Mouse (Mus musculus) hindbrain, embryonic 11.5 days (tissue): Measurements from ENCODE around the gene Cryzl1. TPM values are rescaled to one million over a fixed set of nuclear protein-coding genes. Genes with fewer than 3 reads are reported as not detected.

Experiments
- ATAC-seq: fragments of 200-750 bp; cut with Nextera tagmentation; 2 replicates; pipeline ENCODE4 v1.8.0; 2017; ENCODE audit warnings: mild to moderate bottlenecking, moderate TSS enrichment, moderate library complexity; ENCODE audit not compliant: low FRiP score
- DNase-seq: peaks from one replicate; pipeline ENCODE4 v3.0.0-alpha.2; 2015; ENCODE audit warnings: low spot score
- H3K27ac ChIP-seq: fragments of 300-500 bp; sonication (generic); 2 replicates; pipeline ENCODE4 v1.5.1; 2014; ENCODE audit warnings: mild to moderate bottlenecking, low read depth, low read length
- H3K27me3 ChIP-seq: fragments of 300-500 bp; sonication (generic); 2 replicates; pipeline ENCODE4 v1.6.1; 2014; ENCODE audit warnings: mild to moderate bottlenecking, low read length, moderate library complexity, mixed read lengths; ENCODE audit not compliant: control insufficient read depth, insufficient read depth
- H3K36me3 ChIP-seq: fragments of 300-500 bp; sonication (generic); 2 replicates; pipeline ENCODE4 v1.6.1; 2014; ENCODE audit warnings: mild to moderate bottlenecking, low read length, moderate library complexity, mixed read lengths; ENCODE audit not compliant: control insufficient read depth, insufficient read depth
- H3K4me1 ChIP-seq: fragments of 300-500 bp; sonication (generic); replicated peaks from 2 replicates; pipeline ENCODE4 v1.6.1; 2014; ENCODE audit warnings: low read length, mixed read lengths; ENCODE audit not compliant: control insufficient read depth, insufficient read depth
- H3K4me2 ChIP-seq: fragments of 300-500 bp; sonication (generic); replicated peaks from 2 replicates; pipeline ENCODE4 v1.6.1; 2014; ENCODE audit warnings: mild to moderate bottlenecking, low read depth, low read length
- H3K4me3 ChIP-seq: fragments of 300-500 bp; sonication (generic); 2 replicates; pipeline ENCODE4 v1.5.1; 2014; ENCODE audit warnings: low read depth, low read length
- H3K9ac ChIP-seq: fragments of 300-500 bp; sonication (generic); 2 replicates; pipeline ENCODE4 v1.6.1; 2014; ENCODE audit warnings: low read depth, low read length
- H3K9me3 ChIP-seq: fragments of 300-500 bp; sonication (generic); 2 replicates; pipeline ENCODE4 v1.6.1; 2016; ENCODE audit warnings: low read length; ENCODE audit not compliant: control insufficient read depth
- WGBS: fragments of 180-500 bp; shearing (Covaris S2); extraction: QIAGEN DNeasy Blood & Tissue Kit; methylation state at CpG from one replicate; pipeline ENCODE4 v1.1.7; 2014; 5-methylcytosine and 5-hydroxymethylcytosine counted together
- polyA plus RNA-seq: library from polyadenylated mRNA; unstranded; fragments of >200 nt; fragmentation: Nextera tagmentation; extraction: Ambion mirVana; gene quantifications from 2 replicates; pipeline ENCODE4 v1.2.1, GENCODE M21; 2014

Gene Cryzl1
- polyA plus RNA-seq, 1 experiment from 2014 or later: 93.4 TPM

DNA sequence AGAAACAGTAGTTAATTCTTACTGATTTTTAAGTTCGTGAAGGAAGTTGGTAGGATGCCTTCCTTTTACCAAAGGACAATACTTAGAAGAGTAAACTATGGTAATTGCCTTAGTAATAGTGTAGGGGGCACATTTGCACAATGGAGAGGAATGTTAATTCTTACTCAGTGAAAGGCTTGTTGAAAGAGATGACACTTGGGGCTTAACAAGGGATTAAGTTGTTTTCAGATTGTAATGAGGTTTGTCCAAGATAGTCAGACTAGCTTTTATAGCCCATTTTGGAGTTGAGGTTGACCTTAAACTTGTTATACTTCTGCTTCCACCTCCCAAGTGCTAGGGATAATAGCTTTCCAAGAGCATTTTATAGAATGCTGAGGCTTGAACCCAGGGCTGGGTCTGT, 67.4 kb downstream of the Cryzl1 start:
- H3K27ac ChIP-seq: no peak overlapping the region
- H3K36me3 ChIP-seq: peaks cover 51% of the 10 kb centered on the region
- no peaks in the 10 kb centered on the region for H3K9me3 ChIP-seq
- DNase-seq (no peak), ATAC-seq (no peak)
- no peaks in the 10 kb centered on the region for H3K4me1 ChIP-seq
- no peaks in the 10 kb centered on the region for H3K27me3 ChIP-seq
- H3K9ac ChIP-seq: no peak overlapping the region
- WGBS: 79% methylated on average over 1 of the region's 1 CpGs
- H3K4me3 ChIP-seq: no peak overlapping the region
- H3K4me2 ChIP-seq: no peak overlapping the region

DNA sequence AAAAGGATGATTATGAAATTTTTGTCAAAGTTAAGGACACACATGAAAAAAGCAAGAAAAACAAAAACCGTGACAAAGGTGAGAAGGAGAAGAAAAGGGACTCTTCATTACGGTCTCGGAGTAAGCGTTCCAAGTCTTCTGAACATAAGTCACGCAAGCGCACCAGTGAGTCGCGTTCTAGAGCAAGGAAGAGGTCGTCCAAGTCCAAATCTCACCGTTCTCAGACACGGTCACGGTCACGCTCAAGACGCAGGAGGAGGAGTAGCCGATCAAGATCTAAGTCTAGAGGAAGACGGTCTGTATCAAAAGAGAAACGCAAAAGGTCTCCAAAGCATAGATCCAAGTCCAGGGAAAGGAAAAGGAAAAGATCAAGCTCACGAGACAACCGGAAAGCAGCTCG, 69.0 kb downstream of the Cryzl1 start:
- WGBS: 98% methylated on average over 20 of the region's 20 CpGs
- DNase-seq (no peak), ATAC-seq (no peak)
- Histone ChIP-seq H3K4me3 (no peak overlapping the region), H3K36me3 (peaks cover 61% of the 10 kb centered on the region), H3K9ac (no peak overlapping the region), H3K27me3 (no peaks in the 10 kb centered on the region), H3K4me2 (no peak overlapping the region), H3K4me1 (no peaks in the 10 kb centered on the region), H3K9me3 (no peaks in the 10 kb centered on the region), H3K27ac (no peak overlapping the region)

DNA sequence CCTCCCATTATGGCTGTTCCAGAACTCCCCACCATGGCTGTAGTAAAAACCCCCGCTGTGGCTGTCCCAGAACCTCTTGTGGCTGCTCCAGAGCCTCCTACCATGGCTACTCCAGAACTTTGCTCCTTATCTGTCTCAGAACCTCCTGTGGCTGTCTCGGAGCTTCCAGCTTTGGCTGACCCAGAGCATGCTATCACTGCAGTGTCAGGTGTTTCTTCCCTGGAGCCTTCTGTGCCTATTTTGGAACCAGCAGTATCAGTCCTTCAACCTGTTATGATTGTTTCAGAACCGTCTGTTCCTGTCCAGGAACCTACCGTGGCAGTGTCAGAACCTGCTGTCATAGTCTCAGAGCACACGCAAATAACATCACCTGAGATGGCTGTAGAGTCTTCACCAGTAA, 70.3 kb downstream of the Cryzl1 start:
- Histone ChIP-seq H3K4me2 (no peak overlapping the region), H3K4me1 (no peaks in the 10 kb centered on the region), H3K36me3 (peaks cover 60% of the 10 kb centered on the region), H3K27ac (no peak overlapping the region), H3K4me3 (no peak overlapping the region), H3K9me3 (no peaks in the 10 kb centered on the region), H3K27me3 (no peaks in the 10 kb centered on the region), H3K9ac (no peak overlapping the region)
- DNase-seq (no peak), ATAC-seq (no peak)
- WGBS: 95% methylated on average over 5 of the region's 5 CpGs

DNA sequence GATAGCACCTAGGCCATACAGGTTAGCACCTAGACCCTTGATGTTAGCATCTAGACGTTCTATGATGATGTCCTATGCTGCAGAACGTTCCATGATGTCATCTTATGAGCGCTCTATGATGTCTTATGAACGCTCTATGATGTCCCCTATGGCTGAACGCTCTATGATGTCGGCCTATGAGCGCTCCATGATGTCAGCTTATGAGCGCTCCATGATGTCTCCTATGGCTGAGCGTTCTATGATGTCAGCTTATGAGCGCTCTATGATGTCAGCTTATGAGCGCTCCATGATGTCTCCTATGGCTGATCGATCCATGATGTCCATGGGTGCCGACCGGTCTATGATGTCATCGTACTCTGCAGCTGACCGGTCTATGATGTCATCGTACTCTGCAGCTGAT, 71.5 kb downstream of the Cryzl1 start:
- WGBS: 98% methylated on average over 17 of the region's 17 CpGs
- Histone ChIP-seq H3K27ac (no peak overlapping the region), H3K4me2 (no peak overlapping the region), H3K27me3 (no peaks in the 10 kb centered on the region), H3K9ac (no peak overlapping the region), H3K9me3 (no peaks in the 10 kb centered on the region), H3K36me3 (peaks cover 57% of the 10 kb centered on the region), H3K4me1 (no peaks in the 10 kb centered on the region), H3K4me3 (no peak overlapping the region)
- no peak for DNase-seq
- no peak for ATAC-seq

DNA sequence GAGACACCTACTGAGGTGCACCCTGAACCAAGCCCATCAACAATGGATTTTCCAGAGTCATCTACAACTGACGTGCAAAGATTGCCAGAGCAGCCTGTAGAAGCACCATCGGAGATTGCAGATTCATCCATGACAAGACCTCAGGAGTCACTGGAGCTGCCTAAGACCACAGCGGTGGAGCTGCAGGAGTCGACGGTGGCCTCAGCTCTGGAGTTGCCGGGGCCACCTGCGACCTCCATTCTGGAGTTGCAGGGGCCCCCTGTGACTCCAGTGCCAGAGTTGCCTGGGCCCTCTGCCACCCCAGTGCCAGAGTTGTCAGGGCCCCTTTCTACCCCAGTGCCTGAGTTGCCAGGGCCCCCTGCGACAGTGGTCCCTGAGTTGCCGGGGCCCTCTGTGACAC, 73.5 kb downstream of the Cryzl1 start:
- Histone ChIP-seq H3K4me1 (no peaks in the 10 kb centered on the region), H3K27ac (no peak overlapping the region), H3K27me3 (no peaks in the 10 kb centered on the region), H3K4me3 (no peak overlapping the region), H3K9me3 (no peaks in the 10 kb centered on the region), H3K9ac (no peak overlapping the region), H3K36me3 (peaks cover 57% of the 10 kb centered on the region), H3K4me2 (no peak overlapping the region)
- 100% methylated on average over 9 of the region's 9 CpGs for WGBS
- ATAC-seq: no peak
- DNase-seq: no peak

DNA sequence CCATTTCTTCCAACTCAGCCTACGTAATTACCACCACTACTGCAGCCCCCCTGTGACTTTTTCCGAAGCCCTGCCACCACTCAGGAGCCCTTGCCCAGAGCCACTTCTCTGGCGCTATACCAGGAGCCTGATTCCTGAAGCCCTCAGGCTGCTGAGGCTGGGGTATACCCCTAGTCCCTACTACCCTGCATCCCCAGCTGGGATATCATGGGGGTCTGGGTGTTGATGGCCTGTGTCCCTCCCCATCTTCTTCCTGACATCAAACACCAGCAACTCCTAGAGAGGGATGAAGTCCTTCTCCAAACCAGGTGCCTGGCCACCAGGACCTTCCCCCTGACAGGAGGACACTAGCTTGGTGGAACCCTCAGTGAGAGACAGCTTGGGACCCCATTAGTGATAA, 76.6 kb downstream of the Cryzl1 start:
- ATAC-seq (no peak), DNase-seq (no peak)
- 94% methylated on average over 3 of the region's 3 CpGs for whole genome bisulfite sequencing
- Histone ChIP-seq H3K27me3 (no peaks in the 10 kb centered on the region), H3K4me2 (no peak overlapping the region), H3K9ac (no peak overlapping the region), H3K9me3 (no peaks in the 10 kb centered on the region), H3K36me3 (peaks cover 29% of the 10 kb centered on the region), H3K4me1 (0 out of 2 replicates have a peak, but pooled peaks cover 2% of the 10 kb centered on the region), H3K4me3 (no peak overlapping the region), H3K27ac (no peak overlapping the region)

DNA sequence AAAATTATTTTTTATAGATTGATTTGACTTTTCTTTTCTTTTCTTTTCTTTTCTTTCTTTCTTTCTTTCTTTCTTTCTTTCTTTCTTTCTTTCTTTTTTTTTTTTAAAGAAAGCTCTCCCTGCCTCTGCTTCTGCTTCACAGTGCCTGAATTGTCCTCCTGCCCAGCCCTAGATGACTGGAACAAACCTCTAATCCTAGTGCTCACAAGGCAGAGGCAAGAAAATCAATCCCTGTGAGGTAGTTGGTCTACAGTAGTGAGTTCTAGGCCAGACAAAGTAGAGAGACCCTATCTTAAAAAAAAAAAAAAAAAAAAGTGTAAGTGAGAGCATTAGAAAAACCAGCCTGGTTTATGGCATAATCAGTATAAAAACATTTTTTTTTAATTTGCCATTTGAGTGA, 79.0 kb downstream of the Cryzl1 start:
- Histone ChIP-seq H3K27me3 (no peaks in the 10 kb centered on the region), H3K4me2 (no peak overlapping the region), H3K4me3 (no peak overlapping the region), H3K27ac (no peak overlapping the region), H3K9ac (no peak overlapping the region), H3K36me3 (peaks cover 7% of the 10 kb centered on the region), H3K9me3 (no peaks in the 10 kb centered on the region), H3K4me1 (0 out of 2 replicates have a peak, but pooled peaks cover 4% of the 10 kb centered on the region)
- no peak for ATAC-seq
- no peak for DNase-seq

DNA sequence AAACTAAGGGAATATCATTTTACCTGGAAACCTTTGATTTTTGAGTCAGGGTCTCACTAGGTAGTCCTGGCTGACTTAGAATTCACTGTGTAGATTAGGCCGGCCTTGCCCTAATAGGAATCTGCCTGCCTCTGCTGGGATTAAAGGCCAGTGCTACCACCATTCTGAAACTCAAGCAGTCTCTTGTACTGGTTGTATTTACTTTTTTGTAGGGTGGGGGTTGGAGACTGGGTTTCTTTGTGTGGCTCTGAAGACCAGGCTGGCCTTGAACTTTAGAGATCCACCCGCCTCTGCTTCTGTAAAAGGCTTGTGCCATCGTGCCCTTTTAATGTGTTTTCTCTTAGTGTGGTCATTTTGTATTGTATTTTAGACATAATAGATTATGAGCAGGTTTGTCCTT, 79.5 kb downstream of the Cryzl1 start:
- Histone ChIP-seq H3K4me1 (0 out of 2 replicates have a peak, but pooled peaks cover 4% of the 10 kb centered on the region), H3K9me3 (no peaks in the 10 kb centered on the region), H3K4me2 (peak overlapping the region; percentile 50), H3K4me3 (peak overlapping the region; percentile 84), H3K9ac (0 out of 2 replicates have a peak overlapping the region, but pooled peaks have one; percentile 24), H3K27ac (no peak overlapping the region), H3K27me3 (no peaks in the 10 kb centered on the region), H3K36me3 (peaks cover 5% of the 10 kb centered on the region; the same call in 1 of the 2 replicates)
- WGBS: 73% methylated on average over 3 of the region's 3 CpGs
- DNase-seq: no peak
- no peak for ATAC-seq

DNA sequence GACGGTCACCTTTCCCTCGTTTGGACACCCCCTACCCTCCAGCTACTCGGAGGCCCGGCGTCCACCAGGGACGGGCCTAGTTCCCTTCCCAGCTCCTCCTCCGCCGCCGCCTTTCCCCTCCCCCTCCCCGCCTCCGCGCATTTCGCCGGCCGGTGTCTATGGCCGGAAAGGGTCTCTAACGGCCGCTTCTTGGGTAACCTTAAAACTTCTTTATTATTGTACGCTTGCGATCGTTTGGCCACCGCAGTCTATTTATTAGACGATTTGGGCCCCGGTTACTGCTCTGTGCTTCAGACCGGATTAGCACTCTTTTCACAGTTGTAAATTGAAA, 80.6 kb downstream of the Cryzl1 start:
- no peaks in the 10 kb centered on the region for H3K9me3 ChIP-seq
- 1% methylated on average over 25 of the region's 25 CpGs for WGBS
- peaks cover 5% of the 10 kb centered on the region; the same call in 1 of the 2 replicates for H3K36me3 ChIP-seq
- peak overlapping the region; percentile 95 for H3K27ac ChIP-seq
- ATAC-seq (peak; percentile 71), DNase-seq (peak; percentile 84)
- peak overlapping the region; percentile 84 for H3K4me3 ChIP-seq
- H3K4me2 ChIP-seq: peak overlapping the region; percentile 50
- H3K4me1 ChIP-seq: 0 out of 2 replicates have a peak, but pooled peaks cover 4% of the 10 kb centered on the region
- H3K9ac ChIP-seq: peak overlapping the region; percentile 88
- H3K27me3 ChIP-seq: no peaks in the 10 kb centered on the region
